Mouse (Mus musculus) intestine, postnatal 0 days (tissue): Measurements from ENCODE around the gene 1700012A03Rik. TPM values are rescaled to one million over a fixed set of nuclear protein-coding genes. Genes with fewer than 3 reads are reported as not detected.

Experiments
- ATAC-seq: fragments of 200-750 bp; cut with Nextera tagmentation; 2 replicates; pipeline ENCODE4 v1.8.0; 2017; ENCODE audit warnings: mild to moderate bottlenecking, moderate TSS enrichment, moderate library complexity
- H3K27ac ChIP-seq: fragments of 300-500 bp; sonication (generic); 2 replicates; pipeline ENCODE4 v1.5.1; 2014; ENCODE audit warnings: mild to moderate bottlenecking, low read depth, low read length, moderate library complexity
- H3K27me3 ChIP-seq: fragments of 300-500 bp; sonication (generic); replicated peaks from 2 replicates; pipeline ENCODE4 v1.6.1; 2014; ENCODE audit warnings: low read length, mixed read lengths; ENCODE audit not compliant: control insufficient read depth, insufficient read depth
- H3K36me3 ChIP-seq: fragments of 300-500 bp; sonication (generic); 2 replicates; pipeline ENCODE4 v1.6.1; 2014; ENCODE audit warnings: mild to moderate bottlenecking, moderate library complexity; ENCODE audit not compliant: control insufficient read depth, insufficient read depth
- H3K4me1 ChIP-seq: fragments of 300-500 bp; sonication (generic); replicated peaks from 2 replicates; pipeline ENCODE4 v1.6.1; 2014; ENCODE audit warnings: antibody characterized with exemption, low read length, mixed read lengths; ENCODE audit not compliant: control insufficient read depth, insufficient read depth
- H3K4me2 ChIP-seq: fragments of 300-500 bp; sonication (generic); replicated peaks from 2 replicates; pipeline ENCODE4 v1.6.1; 2014; ENCODE audit warnings: low read depth, mild to moderate bottlenecking, moderate library complexity
- H3K4me3 ChIP-seq: fragments of 300-500 bp; sonication (generic); 2 replicates; pipeline ENCODE4 v1.5.1; 2014; ENCODE audit warnings: low read depth, low read length
- H3K9ac ChIP-seq: fragments of 300-500 bp; sonication (generic); 2 replicates; pipeline ENCODE4 v1.6.1; 2014; ENCODE audit warnings: mild to moderate bottlenecking, low read depth, low read length
- H3K9me3 ChIP-seq: fragments of 300-500 bp; sonication (generic); 2 replicates; pipeline ENCODE4 v1.6.1; 2016; ENCODE audit warnings: mixed run types; ENCODE audit not compliant: control insufficient read depth
- CTCF ChIP-seq: sonication (generic); IDR thresholded peaks from 2 replicates; pipeline ENCODE4 v1.5.1; 2016; ENCODE audit warnings: low read depth, mild to moderate bottlenecking, control low read depth, antibody characterized with exemption, moderate library complexity
- WGBS: fragments of 180-500 bp; shearing (Covaris S2); extraction: QIAGEN DNeasy Blood & Tissue Kit; methylation state at CpG from one replicate; pipeline ENCODE4 v1.1.7; 2014; 5-methylcytosine and 5-hydroxymethylcytosine counted together
- polyA plus RNA-seq: library from polyadenylated mRNA; unstranded; fragments of >200 nt; fragmentation: Nextera tagmentation; extraction: Ambion mirVana; gene quantifications from 2 replicates; pipeline ENCODE4 v1.2.1, GENCODE M21; 2015

Gene 1700012A03Rik
- polyA plus RNA-seq, 1 experiment from 2014 or later = not detected

GRCm38 (mm10) chr6:32017406-32018104 lies 32.5 kb upstream of the 1700012A03Rik start:
- 68% methylated on average over 14 of the region's 14 CpGs for WGBS

DNA sequence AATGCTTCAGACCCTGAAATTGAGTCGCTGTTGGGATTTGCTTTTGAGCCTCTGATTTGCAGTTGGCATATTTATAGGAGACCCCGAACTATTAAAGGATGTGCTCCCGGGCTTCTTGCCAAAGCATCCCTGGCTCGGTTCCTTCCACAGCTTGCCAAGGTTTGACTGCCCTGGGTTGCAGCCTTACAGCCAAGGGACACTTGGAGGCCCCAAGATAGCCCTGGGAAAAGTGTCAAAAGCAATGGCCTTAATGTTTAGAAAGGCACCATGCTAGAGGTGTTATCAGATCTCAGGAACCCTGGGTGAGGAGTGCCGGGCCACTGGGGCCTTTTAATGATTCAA lies 32.0 kb upstream of the 1700012A03Rik start:
- Histone ChIP-seq H3K27me3 (no peaks in the 10 kb centered on the region), H3K4me1 (no peaks in the 10 kb centered on the region), H3K4me3 (no peak overlapping the region), H3K9ac (no peak overlapping the region), H3K36me3 (no peaks in the 10 kb centered on the region), H3K27ac (no peak overlapping the region), H3K4me2 (no peak overlapping the region), H3K9me3 (no peaks in the 10 kb centered on the region)
- ATAC-seq = no peak
- TF ChIP-seq CTCF = no peak
- WGBS = 51% methylated on average over 5 of the region's 5 CpGs

More at GRCm38 (mm10) chr6:32017406-32018104, 32.5 kb upstream of the 1700012A03Rik start:
- no peaks in the 10 kb centered on the region for H3K9me3 ChIP-seq
- no peak overlapping the region for H3K4me3 ChIP-seq
- no peak overlapping the region for H3K27ac ChIP-seq
- no peaks in the 10 kb centered on the region for H3K27me3 ChIP-seq
- no peaks in the 10 kb centered on the region for H3K36me3 ChIP-seq
- no peaks in the 10 kb centered on the region for H3K4me1 ChIP-seq
- TF ChIP-seq CTCF = peak; percentile 43
- ATAC-seq = no peak
- H3K4me2 ChIP-seq = no peak overlapping the region
- no peak overlapping the region for H3K9ac ChIP-seq

DNA sequence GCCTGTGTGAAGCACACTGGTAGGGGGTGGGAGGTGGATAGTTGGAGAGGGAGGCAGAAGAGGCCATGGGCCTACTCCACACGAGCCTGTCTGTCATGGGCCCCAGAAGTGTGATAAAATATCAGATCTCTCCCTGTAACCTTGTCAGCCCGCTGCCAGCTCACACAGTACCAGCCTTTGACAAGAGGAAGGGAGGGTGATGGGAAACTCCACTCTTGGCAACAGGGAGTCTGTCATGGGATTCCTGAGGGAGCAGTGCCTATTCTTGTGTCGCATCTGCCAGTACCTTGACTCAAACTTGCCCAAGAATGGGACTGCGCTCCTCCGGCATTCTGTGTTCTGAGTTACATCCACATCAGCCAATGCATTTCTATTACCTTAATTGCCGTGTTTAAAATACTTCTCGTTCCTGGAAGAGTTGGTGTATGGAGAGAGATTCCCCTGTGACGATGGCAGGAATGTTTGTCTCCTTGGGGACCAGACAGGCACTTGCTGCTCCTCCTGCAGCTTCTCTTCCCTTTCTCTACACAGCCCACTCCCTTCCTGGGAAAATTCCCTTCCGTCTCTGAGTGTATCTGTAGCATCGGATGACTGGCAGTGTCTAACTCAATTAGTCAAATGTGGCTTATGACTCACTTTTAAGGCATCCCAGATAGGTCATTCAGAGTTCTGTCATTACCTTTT lies 28.1 kb upstream of the 1700012A03Rik start:
- H3K9me3 ChIP-seq = no peaks in the 10 kb centered on the region
- ATAC-seq = no peak

GRCm38 (mm10) chr6:32022537-32022869 lies 27.5 kb upstream of the 1700012A03Rik start:
- Histone ChIP-seq H3K4me2 (no peak overlapping the region), H3K4me3 (no peak overlapping the region), H3K27me3 (no peaks in the 10 kb centered on the region), H3K4me1 (no peaks in the 10 kb centered on the region), H3K27ac (no peak overlapping the region), H3K9ac (no peak overlapping the region), H3K9me3 (no peaks in the 10 kb centered on the region), H3K36me3 (no peaks in the 10 kb centered on the region)
- TF ChIP-seq CTCF = no peak
- ATAC-seq = no peak
- WGBS = 96% methylated on average over 1 of the region's 1 CpGs

More for the DNA sequence above, 28.1 kb upstream of the 1700012A03Rik start:
- Histone ChIP-seq H3K4me3 (no peak overlapping the region), H3K4me2 (no peak overlapping the region), H3K36me3 (no peaks in the 10 kb centered on the region), H3K4me1 (no peaks in the 10 kb centered on the region), H3K27ac (no peak overlapping the region), H3K9ac (no peak overlapping the region), H3K27me3 (no peaks in the 10 kb centered on the region)
- no peak for TF ChIP-seq CTCF
- WGBS = 70% methylated on average over 10 of the region's 10 CpGs

GRCm38 (mm10) chr6:32028228-32029009 lies 21.6 kb upstream of the 1700012A03Rik start:
- Histone ChIP-seq H3K9ac (no peak overlapping the region), H3K27me3 (no peaks in the 10 kb centered on the region), H3K36me3 (no peaks in the 10 kb centered on the region), H3K4me3 (no peak overlapping the region), H3K4me1 (no peaks in the 10 kb centered on the region), H3K4me2 (no peak overlapping the region), H3K9me3 (no peaks in the 10 kb centered on the region), H3K27ac (no peak overlapping the region)
- no peak for TF ChIP-seq CTCF
- 81% methylated on average over 3 of the region's 3 CpGs for WGBS
- ATAC-seq = no peak

- Histone ChIP-seq H3K27ac (no peak overlapping the region), H3K9me3 (no peaks in the 10 kb centered on the region), H3K4me2 (no peak overlapping the region), H3K27me3 (no peaks in the 10 kb centered on the region), H3K4me1 (no peaks in the 10 kb centered on the region), H3K4me3 (no peak overlapping the region), H3K36me3 (no peaks in the 10 kb centered on the region), H3K9ac (no peak overlapping the region)
- no peak for ATAC-seq
- 59% methylated on average over 2 of the region's 2 CpGs for WGBS
- TF ChIP-seq CTCF = no peak
Measured at GRCm38 (mm10) chr6:32034226-32034625, 15.8 kb upstream of the 1700012A03Rik start.
